Mouse (Mus musculus): Measurements from ENCODE around the gene Hsd11b2. TPM values are rescaled to one million over a fixed set of nuclear protein-coding genes. Genes with fewer than 3 reads are reported as not detected.
"Not testable (repeated sequence)": the region's sequence is repeated elsewhere in the genome, so short reads cannot be mapped to it uniquely, and the experiment has no call there.

Gene Hsd11b2
- polyA plus RNA-seq, 1 experiment from 2014 or later, result 36.7 TPM

DNA sequence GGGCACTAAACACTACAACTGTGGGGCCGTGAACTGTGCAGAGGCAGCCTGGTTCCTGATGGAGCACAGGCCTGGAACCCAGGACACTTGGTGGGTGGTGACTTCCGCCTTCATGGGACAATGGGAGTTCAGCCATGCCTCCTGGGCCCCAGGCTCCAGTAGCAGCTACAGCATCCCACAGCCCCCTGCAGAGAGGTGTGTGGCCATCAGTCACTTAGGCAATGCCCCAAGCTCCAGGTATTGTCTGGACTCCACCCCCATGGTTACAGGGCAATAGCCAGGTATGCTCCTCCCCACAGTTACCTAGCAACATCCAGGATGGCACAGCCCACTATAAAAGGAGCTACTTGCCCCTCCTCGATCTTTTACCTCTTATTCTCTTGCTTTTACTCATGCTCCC lies 36.7 kb downstream of the Hsd11b2 start:
- Histone ChIP-seq H3K27me3 (ENCODE audit: insufficient read depth, poor library complexity, severe bottlenecking) (no peaks in the 10 kb centered on the region), H3K9me3 (no peaks in the 10 kb centered on the region), H3K4me3 (no peak overlapping the region), H3K4me1 (replicated peaks) (no peaks in the 10 kb centered on the region; the same call in 1 of the 2 replicates), H3K36me3 (peaks cover 1% of the 10 kb centered on the region), H3K27ac (no peak overlapping the region)
- no peak for DNase-seq (ENCODE audit: low spot score)
- 63% methylated on average over 3 of the region's 3 CpGs for WGBS

GRCm38 (mm10) chr8:105562863-105563262 lies 44.3 kb downstream of the Hsd11b2 start:
- Histone ChIP-seq H3K9me3 (no peaks in the 10 kb centered on the region), H3K4me1 (replicated peaks) (peaks cover 37% of the 10 kb centered on the region), H3K4me3 (no peak overlapping the region), H3K36me3 (no peaks in the 10 kb centered on the region; the same call in 1 of the 2 replicates), H3K27ac (no peak overlapping the region), H3K27me3 (ENCODE audit: insufficient read depth, poor library complexity, severe bottlenecking) (peaks cover 7% of the 10 kb centered on the region)
- DNase-seq (ENCODE audit: low spot score), result no peak
- WGBS, result 91% methylated on average over 3 of the region's 3 CpGs

GRCm38 (mm10) chr8:105563871-105564270 lies 45.3 kb downstream of the Hsd11b2 start:
- Histone ChIP-seq H3K36me3 (no peaks in the 10 kb centered on the region), H3K27me3 (ENCODE audit: insufficient read depth, poor library complexity, severe bottlenecking) (peaks cover 11% of the 10 kb centered on the region), H3K27ac (no peak overlapping the region), H3K9me3 (no peaks in the 10 kb centered on the region), H3K4me1 (replicated peaks) (peaks cover 37% of the 10 kb centered on the region), H3K4me3 (no peak overlapping the region)
- no peak for DNase-seq (ENCODE audit: low spot score)
- 89% methylated on average over 1 of the region's 1 CpGs for WGBS

GRCm38 (mm10) chr8:105564573-105565229 lies 46.1 kb downstream of the Hsd11b2 start:
- peaks cover 37% of the 10 kb centered on the region for H3K4me1 ChIP-seq (replicated peaks)
- not testable (repeated sequence) for DNase-seq (ENCODE audit: low spot score); H3K27ac ChIP-seq; H3K9me3 ChIP-seq; H3K36me3 ChIP-seq
- H3K4me3 ChIP-seq, result peak overlapping the region; percentile 94
- peaks cover 11% of the 10 kb centered on the region for H3K27me3 ChIP-seq (ENCODE audit: insufficient read depth, poor library complexity, severe bottlenecking)
- 88% methylated on average over 9 of the region's 9 CpGs for WGBS

GRCm38 (mm10) chr8:105565401-105565881 lies 46.9 kb downstream of the Hsd11b2 start:
- Histone ChIP-seq H3K36me3 (no peaks in the 10 kb centered on the region), H3K4me1 (replicated peaks) (peaks cover 37% of the 10 kb centered on the region), H3K27ac (peak overlapping the region; percentile 89), H3K27me3 (ENCODE audit: insufficient read depth, poor library complexity, severe bottlenecking) (peaks cover 11% of the 10 kb centered on the region), H3K4me3 (peak overlapping the region; percentile 94), H3K9me3 (no peaks in the 10 kb centered on the region)
- no peak for DNase-seq (ENCODE audit: low spot score)
- under 1% methylated on average over 31 of the region's 31 CpGs for WGBS

DNA sequence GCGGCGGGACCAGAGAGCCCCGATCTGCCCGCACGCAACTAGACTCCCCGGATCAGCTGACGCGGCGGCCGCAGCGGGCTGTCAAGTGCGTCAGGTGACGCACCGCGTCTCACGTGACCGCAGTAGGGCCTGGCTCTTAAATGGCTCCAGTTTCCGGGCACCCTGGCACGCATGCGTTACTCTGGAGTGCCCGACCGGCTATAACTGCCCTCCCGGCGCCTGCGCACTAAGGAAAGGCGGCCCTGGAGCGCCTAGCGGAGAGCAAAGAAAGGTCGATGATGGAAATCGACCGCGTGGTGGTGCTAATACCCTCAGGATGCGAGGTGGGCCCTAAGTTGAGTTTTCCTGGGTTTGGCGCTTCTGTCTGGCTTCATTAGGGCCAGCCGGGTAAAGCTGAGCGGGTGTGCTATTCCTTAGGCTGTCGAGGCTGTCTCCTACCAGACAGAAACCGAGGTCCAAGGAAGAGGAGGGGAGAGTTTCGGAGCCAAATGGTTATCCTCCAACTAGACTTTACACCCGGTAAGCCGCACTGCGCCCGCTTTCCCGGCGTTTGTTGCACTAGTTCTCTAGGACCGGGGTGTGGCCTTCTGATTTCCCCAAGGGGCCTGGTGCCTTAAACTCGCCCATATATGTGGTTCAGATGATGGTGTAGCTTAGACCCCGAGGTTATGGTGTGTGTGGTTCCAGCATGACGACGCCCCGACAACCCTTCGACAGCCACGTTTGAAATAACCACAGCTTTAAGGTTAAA lies 47.6 kb downstream of the Hsd11b2 start, which contains the start of gene Atp6v0d1:
TSS of gene Atp6v0d1 (minus strand) at position 96 of the 751 bp plus-strand sequence.
- peaks cover 37% of the 10 kb centered on the region for H3K4me1 ChIP-seq (replicated peaks)
- 4% methylated on average over 53 of the region's 53 CpGs for WGBS
- no peaks in the 10 kb centered on the region for H3K9me3 ChIP-seq
- peak; percentile 100 for DNase-seq (ENCODE audit: low spot score)
- H3K36me3 ChIP-seq, result no peaks in the 10 kb centered on the region
- H3K27me3 ChIP-seq (ENCODE audit: insufficient read depth, poor library complexity, severe bottlenecking), result peaks cover 11% of the 10 kb centered on the region
- H3K4me3 ChIP-seq, result peak within 1 kb of the TSS; percentile 94
- H3K27ac ChIP-seq, result peak within 1 kb of the TSS; percentile 89

DNA sequence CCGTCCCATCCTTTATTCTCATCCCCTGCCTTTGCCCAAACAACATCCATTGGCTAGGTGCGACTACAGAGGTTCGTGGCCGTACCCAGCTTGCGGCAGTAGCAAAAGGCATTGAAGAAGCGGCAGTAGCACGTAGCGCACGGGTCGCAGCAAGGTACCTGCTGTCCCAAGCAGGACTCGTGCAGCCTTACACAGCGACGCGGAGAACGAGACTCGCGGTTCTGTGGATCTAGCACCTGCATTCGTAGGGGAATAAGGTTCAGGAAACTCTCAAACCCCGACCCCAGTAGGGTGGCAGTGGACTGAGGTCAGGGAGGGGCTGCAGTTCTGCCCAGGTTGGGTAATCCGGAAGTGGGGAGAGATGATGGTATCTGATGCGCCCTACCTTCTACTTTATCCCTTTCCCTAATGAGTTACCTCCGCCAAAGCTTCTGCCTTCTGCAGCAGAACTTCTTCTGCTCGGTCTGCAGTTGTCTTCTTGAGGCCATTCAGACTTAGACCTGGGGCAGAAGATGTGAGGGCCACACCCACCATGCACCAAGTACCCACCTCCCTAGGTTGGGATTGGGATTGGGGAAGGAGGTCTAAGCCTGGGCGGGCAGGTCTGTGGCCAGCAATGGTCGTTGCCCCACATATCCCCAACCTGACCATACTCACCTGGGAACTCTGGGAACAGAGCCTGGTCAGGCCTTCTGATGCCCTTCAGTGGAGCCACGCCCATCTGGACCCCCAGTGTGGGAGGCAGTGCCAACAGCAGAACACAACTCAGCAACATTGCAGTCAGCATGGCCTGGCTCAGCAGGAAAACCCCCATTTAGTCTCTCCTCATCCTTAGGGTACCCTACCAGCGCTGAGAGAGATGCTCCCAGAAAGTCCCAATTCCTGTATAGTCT lies 48.4 kb downstream of the Hsd11b2 start:
- H3K4me3 ChIP-seq, result peak overlapping the region; percentile 94
- H3K9me3 ChIP-seq, result no peaks in the 10 kb centered on the region
- H3K4me1 ChIP-seq (replicated peaks), result peaks cover 37% of the 10 kb centered on the region
- peak overlapping the region; percentile 89 for H3K27ac ChIP-seq
- no peaks in the 10 kb centered on the region for H3K36me3 ChIP-seq
- DNase-seq (ENCODE audit: low spot score), result no peak
- H3K27me3 ChIP-seq (ENCODE audit: insufficient read depth, poor library complexity, severe bottlenecking), result peaks cover 11% of the 10 kb centered on the region
- WGBS, result 26% methylated on average over 27 of the region's 27 CpGs

DNA sequence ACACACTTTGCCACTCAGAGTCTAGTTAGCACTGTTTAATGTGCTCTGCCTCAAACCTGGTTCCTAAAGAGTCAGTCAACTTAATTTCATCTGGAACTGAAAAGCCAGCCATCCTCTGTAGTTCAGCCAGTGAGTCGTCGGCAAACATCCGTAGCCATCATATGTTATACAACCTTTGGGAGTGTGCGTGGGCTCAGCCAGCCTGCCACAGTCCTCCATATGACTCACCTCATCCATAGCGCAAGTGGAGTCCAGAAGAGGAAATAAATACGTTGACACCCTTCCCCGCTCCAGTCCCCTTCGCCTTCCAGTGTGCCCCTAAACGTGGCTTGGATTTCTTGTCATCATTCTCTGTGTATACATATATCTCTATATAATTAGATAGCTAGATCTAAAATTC lies 53.3 kb downstream of the Hsd11b2 start:
- 91% methylated on average over 9 of the region's 9 CpGs for WGBS
- Histone ChIP-seq H3K36me3 (no peaks in the 10 kb centered on the region), H3K4me3 (no peak overlapping the region)

GRCm38 (mm10) chr8:105573427-105573826 lies 54.9 kb downstream of the Hsd11b2 start:
- no peak for DNase-seq (ENCODE audit: low spot score)
- no peaks in the 10 kb centered on the region for H3K4me1 ChIP-seq (replicated peaks)
- H3K27me3 ChIP-seq (ENCODE audit: insufficient read depth, poor library complexity, severe bottlenecking), result no peaks in the 10 kb centered on the region
- H3K9me3 ChIP-seq, result no peaks in the 10 kb centered on the region
- no peak overlapping the region for H3K4me3 ChIP-seq
- H3K36me3 ChIP-seq, result no peaks in the 10 kb centered on the region
- H3K27ac ChIP-seq, result no peak overlapping the region

More for the DNA sequence above, 53.3 kb downstream of the Hsd11b2 start:
- no peak overlapping the region for H3K27ac ChIP-seq
- no peaks in the 10 kb centered on the region for H3K9me3 ChIP-seq
- DNase-seq (ENCODE audit: low spot score), result no peak
- H3K4me1 ChIP-seq (replicated peaks), result peaks cover 9% of the 10 kb centered on the region
- peaks cover 11% of the 10 kb centered on the region for H3K27me3 ChIP-seq (ENCODE audit: insufficient read depth, poor library complexity, severe bottlenecking)

Other genes starting within 250 kb of the Hsd11b2 start
- 0.09 and 0.20 TPM in 2 replicates for gene Hsf4, start 249.0 kb upstream of the Hsd11b2 start, polyA plus RNA-seq (2016; fragmentation: Nextera tagmentation; extraction: Ambion mirVana)
- gene Nol3, start 242.6 kb upstream of the Hsd11b2 start, polyA plus RNA-seq (2016; fragmentation: Nextera tagmentation; extraction: Ambion mirVana), result 1.2 and 2.1 TPM in 2 replicates
- gene 4931428F04Rik, start 228.9 kb upstream of the Hsd11b2 start, polyA plus RNA-seq (2016; fragmentation: Nextera tagmentation; extraction: Ambion mirVana), result 26.5 and 43.8 TPM in 2 replicates
- 12.4 and 15.2 TPM in 2 replicates for gene Exoc3l, start 222.7 kb upstream of the Hsd11b2 start, polyA plus RNA-seq (2016; fragmentation: Nextera tagmentation; extraction: Ambion mirVana)
- 120 and 128 TPM in 2 replicates for gene E2f4, start 221.1 kb upstream of the Hsd11b2 start, polyA plus RNA-seq (2016; fragmentation: Nextera tagmentation; extraction: Ambion mirVana)
- gene Elmo3, start 213.2 kb upstream of the Hsd11b2 start, polyA plus RNA-seq (2016; fragmentation: Nextera tagmentation; extraction: Ambion mirVana), result 2.1 and 2.9 TPM in 2 replicates
- gene Lrrc29, start 192.5 kb upstream of the Hsd11b2 start, polyA plus RNA-seq (2016; fragmentation: Nextera tagmentation; extraction: Ambion mirVana), result 1.2 and 1.3 TPM in 2 replicates
- 110 and 113 TPM in 2 replicates for gene Tmem208, start 192.4 kb upstream of the Hsd11b2 start, polyA plus RNA-seq (2016; fragmentation: Nextera tagmentation; extraction: Ambion mirVana)
- gene Fhod1, start 170.8 kb upstream of the Hsd11b2 start, polyA plus RNA-seq (2016; fragmentation: Nextera tagmentation; extraction: Ambion mirVana), result 2.4 and 2.8 TPM in 2 replicates
- 4.1 and 4.3 TPM in 2 replicates for gene Slc9a5, start 169.9 kb upstream of the Hsd11b2 start, polyA plus RNA-seq (2016; fragmentation: Nextera tagmentation; extraction: Ambion mirVana)
- 0.52 and 0.75 TPM in 2 replicates for gene Plekhg4, start 145.5 kb upstream of the Hsd11b2 start, polyA plus RNA-seq (2016; fragmentation: Nextera tagmentation; extraction: Ambion mirVana)
- 0.12 TPM in 1 of 2 replicates, not detected in the other for gene Kctd19, start 105.3 kb upstream of the Hsd11b2 start, polyA plus RNA-seq (2016; fragmentation: Nextera tagmentation; extraction: Ambion mirVana)
- 1.8 and 2.5 TPM in 2 replicates for gene Lrrc36, start 105.2 kb upstream of the Hsd11b2 start, polyA plus RNA-seq (2016; fragmentation: Nextera tagmentation; extraction: Ambion mirVana)
- gene Tppp3, start 47.2 kb upstream of the Hsd11b2 start, polyA plus RNA-seq (2016; fragmentation: Nextera tagmentation; extraction: Ambion mirVana), result 131 and 243 TPM in 2 replicates
- gene Zdhhc1, start 21.9 kb upstream of the Hsd11b2 start, polyA plus RNA-seq (2016; fragmentation: Nextera tagmentation; extraction: Ambion mirVana), result 23.3 and 29.2 TPM in 2 replicates
- gene Atp6v0d1, start 47.3 kb downstream of the Hsd11b2 start, polyA plus RNA-seq (2016; fragmentation: Nextera tagmentation; extraction: Ambion mirVana), result 90.8 and 119 TPM in 2 replicates
- gene Ripor1, start 86.5 kb downstream of the Hsd11b2 start, polyA plus RNA-seq (2016; fragmentation: Nextera tagmentation; extraction: Ambion mirVana), result 17.7 and 23.7 TPM in 2 replicates
- 102 and 138 TPM in 2 replicates for gene Ctcf, start 117.8 kb downstream of the Hsd11b2 start, polyA plus RNA-seq (2016; fragmentation: Nextera tagmentation; extraction: Ambion mirVana)
- gene Agrp, start 118.6 kb downstream of the Hsd11b2 start, polyA plus RNA-seq (2016; fragmentation: Nextera tagmentation; extraction: Ambion mirVana), result 0.61 and 0.73 TPM in 2 replicates
- gene Carmil2, start 167.5 kb downstream of the Hsd11b2 start, polyA plus RNA-seq (2016; fragmentation: Nextera tagmentation; extraction: Ambion mirVana), result 2.1 and 4.9 TPM in 2 replicates
- 81.3 and 92.6 TPM in 2 replicates for gene Acd, start 182.3 kb downstream of the Hsd11b2 start, polyA plus RNA-seq (2016; fragmentation: Nextera tagmentation; extraction: Ambion mirVana)
- 23.3 and 32.2 TPM in 2 replicates for gene Pard6a, start 182.4 kb downstream of the Hsd11b2 start, polyA plus RNA-seq (2016; fragmentation: Nextera tagmentation; extraction: Ambion mirVana)
- 0.14 TPM in 1 of 2 replicates, not detected in the other for gene 4933405L10Rik, start 188.9 kb downstream of the Hsd11b2 start, polyA plus RNA-seq (2016; fragmentation: Nextera tagmentation; extraction: Ambion mirVana)
- 40.7 and 44.6 TPM in 2 replicates for gene Enkd1, start 189.5 kb downstream of the Hsd11b2 start, polyA plus RNA-seq (2016; fragmentation: Nextera tagmentation; extraction: Ambion mirVana)
- gene Gfod2, start 239.9 kb downstream of the Hsd11b2 start, polyA plus RNA-seq (2016; fragmentation: Nextera tagmentation; extraction: Ambion mirVana), result 36.8 and 49.8 TPM in 2 replicates

Data from hindbrain, embryonic 10.5 days (tissue).